7 mouse cellular contexts compared by ENCODE assay signal in genomic region chr13:63566018-63567015, GRCm38 (mm10). TPM values are rescaled to one million over a fixed set of nuclear protein-coding genes. Genes with fewer than 3 reads are reported as not detected.
DNase-seq lines count a peak whose midpoint lies in the region; ATAC-seq and TF ChIP-seq lines count a peak whose summit lies in the region.

No protein-coding gene starts in this region.

- peak overlapping the region; percentile 99 for H3K27ac ChIP-seq in cortical plate, adult 2 months (ENCODE audit: insufficient read depth, low read length)

- H3K4me1 ChIP-seq in cortical plate, adult 2 months (ENCODE audit: control insufficient read depth, insufficient read depth, low read length), result no peaks in the 10 kb centered on the region; the same call in 1 of the 2 replicates

- peak; percentile 53 for ATAC-seq in inflammation-experienced regulatory T-cells, adult 6 months

- peak; percentile 87 to 95 for DNase-seq in adrenal gland, adult (ENCODE audit: inconsistent age in 2 of 2, low spot score in 1 of 2)
- peak; percentile 57 to 76 for DNase-seq in gastrocnemius, adult 8-10 months (ENCODE audit: low spot score in 2 of 2)
- peak; percentile 91 to 95 for DNase-seq in left cerebral cortex, postnatal 25 days (ENCODE audit: low spot score in 2 of 2)
- DNase-seq in mesoderm, embryonic 11.5 days (ENCODE audit: low read depth, low spot score), result peak; percentile 97
- peak; percentile 78 for DNase-seq in skeletal muscle tissue, adult 2 months (ENCODE audit: low read depth, low spot score)

- H3K4me3 ChIP-seq in cortical plate, adult 2 months (ENCODE audit: insufficient read depth, low read length), result peak overlapping the region; percentile 80

- TF ChIP-seq CTCF in cortical plate, adult 2 months (IDR thresholded peaks at IDR 0.05; ENCODE audit: extremely low read depth, insufficient read depth, low read length), result no peak

- TF ChIP-seq POLR2A in cortical plate, adult 2 months (IDR thresholded peaks at IDR 0.05; ENCODE audit: extremely low read depth, insufficient read depth, low read length), result peak; percentile 52

- intact Hi-C loops in left cerebral cortex, postnatal 25 days (cut with DNase I), result loop anchor here (2.0 to 5.0 kb wide), 5 partner anchors 76 to 596 kb away; partner anchors contain the start of gene Habp4

RNA-seq across cellular contexts. Expression of gene Ptch1, which starts 7.1 kb away (rescaled TPM):
- 20.2 and 22.3 TPM in 2 replicates for polyA plus RNA-seq in cortical plate, adult 2 months (2012; rRNA removed)
- total RNA-seq in gastrocnemius, adult 8-10 months (2022), result 10 to 100 TPM in 1 of 4 experiments, 1 to 10 TPM in 3; 6.6 to 10.3 (median 8.3) TPM
- 10 to 100 TPM in 2 of 3 experiments, 1 to 10 TPM in 1; 9.5 to 13.2 (median 12.1) TPM for polyA plus RNA-seq in inflammation-experienced regulatory T-cells, adult 6 months (2017; shearing (Covaris generic))
- total RNA-seq in left cerebral cortex, postnatal 25 days (2021), result 10 to 100 TPM; 44.5 to 48.0 TPM

Comparison
In these comparisons a context has a peak if more than half of its experiments do, and no peak if none do; other contexts are left out.
1. Peak in every context shown above with its lines: DNase-seq, ATAC-seq, H3K4me3 ChIP-seq and H3K27ac ChIP-seq.
2. RNA of gene Ptch1, which starts 7.1 kb away (total RNA-seq): 44.5 to 48.0 TPM in left cerebral cortex, postnatal 25 days; 6.6 to 10.3 TPM in gastrocnemius, adult 8-10 months; every median in the first group is over 4 times any median in the second.